Mouse (Mus musculus) midbrain, embryonic 16.5 days (tissue): ENCODE measurements around the gene Per1. TPM values are rescaled to one million over a fixed set of nuclear protein-coding genes. Genes with fewer than 3 reads are reported as not detected.

ENCODE experiments used
- ATAC-seq: fragments of 200-750 bp; cut with Nextera tagmentation; 2 replicates; pipeline ENCODE4 v1.8.0; 2017; ENCODE audit warnings: moderate TSS enrichment
- H3K27ac ChIP-seq: fragments of 300-500 bp; sonication (generic); 2 replicates; pipeline ENCODE4 v1.5.1; 2014; ENCODE audit warnings: mild to moderate bottlenecking, low read length, mixed read lengths
- H3K27me3 ChIP-seq: fragments of 300-500 bp; sonication (generic); 2 replicates; pipeline ENCODE4 v1.6.1; 2014; ENCODE audit warnings: low read depth, low read length, mixed read lengths; ENCODE audit not compliant: control insufficient read depth, insufficient read depth
- H3K36me3 ChIP-seq: fragments of 300-500 bp; sonication (generic); 2 replicates; pipeline ENCODE4 v1.6.1; 2014; ENCODE audit warnings: mild to moderate bottlenecking, low read length, moderate library complexity, mixed read lengths; ENCODE audit not compliant: control insufficient read depth, insufficient read depth
- H3K4me1 ChIP-seq: fragments of 300-500 bp; sonication (generic); 2 replicates; pipeline ENCODE4 v1.6.1; 2014; ENCODE audit warnings: mild to moderate bottlenecking, low read length, mixed read lengths; ENCODE audit not compliant: control insufficient read depth, insufficient read depth
- H3K4me2 ChIP-seq: fragments of 300-500 bp; sonication (generic); 2 replicates; pipeline ENCODE4 v1.6.1; 2014; ENCODE audit warnings: mild to moderate bottlenecking, low read length, mixed read lengths
- H3K4me3 ChIP-seq: fragments of 300-500 bp; sonication (generic); 2 replicates; pipeline ENCODE4 v1.5.1; 2014; ENCODE audit warnings: low read depth, mild to moderate bottlenecking, low read length, moderate library complexity, mixed read lengths
- H3K9ac ChIP-seq: fragments of 300-500 bp; sonication (generic); 2 replicates; pipeline ENCODE4 v1.6.1; 2014; ENCODE audit warnings: low read depth, low read length, mixed read lengths
- H3K9me3 ChIP-seq: fragments of 300-500 bp; sonication (generic); replicated peaks from 2 replicates; pipeline ENCODE4 v1.6.1; 2014; ENCODE audit warnings: mild to moderate bottlenecking, low read length, mixed read lengths; ENCODE audit not compliant: control insufficient read depth, poor library complexity, severe bottlenecking
- WGBS: fragments of 180-500 bp; shearing (Covaris S2); extraction: QIAGEN DNeasy Blood & Tissue Kit; methylation state at CpG from one replicate; pipeline ENCODE4 v1.1.7; 2014; 5-methylcytosine and 5-hydroxymethylcytosine counted together
- polyA plus RNA-seq: library from polyadenylated mRNA; unstranded; fragments of >200 nt; fragmentation: Nextera tagmentation; extraction: Ambion mirVana; gene quantifications from 2 replicates; pipeline ENCODE4 v1.2.1, GENCODE M21; 2015

The Per1 gene
- polyA plus RNA-seq, 1 experiment from 2014 or later = 12.4 TPM

DNA sequence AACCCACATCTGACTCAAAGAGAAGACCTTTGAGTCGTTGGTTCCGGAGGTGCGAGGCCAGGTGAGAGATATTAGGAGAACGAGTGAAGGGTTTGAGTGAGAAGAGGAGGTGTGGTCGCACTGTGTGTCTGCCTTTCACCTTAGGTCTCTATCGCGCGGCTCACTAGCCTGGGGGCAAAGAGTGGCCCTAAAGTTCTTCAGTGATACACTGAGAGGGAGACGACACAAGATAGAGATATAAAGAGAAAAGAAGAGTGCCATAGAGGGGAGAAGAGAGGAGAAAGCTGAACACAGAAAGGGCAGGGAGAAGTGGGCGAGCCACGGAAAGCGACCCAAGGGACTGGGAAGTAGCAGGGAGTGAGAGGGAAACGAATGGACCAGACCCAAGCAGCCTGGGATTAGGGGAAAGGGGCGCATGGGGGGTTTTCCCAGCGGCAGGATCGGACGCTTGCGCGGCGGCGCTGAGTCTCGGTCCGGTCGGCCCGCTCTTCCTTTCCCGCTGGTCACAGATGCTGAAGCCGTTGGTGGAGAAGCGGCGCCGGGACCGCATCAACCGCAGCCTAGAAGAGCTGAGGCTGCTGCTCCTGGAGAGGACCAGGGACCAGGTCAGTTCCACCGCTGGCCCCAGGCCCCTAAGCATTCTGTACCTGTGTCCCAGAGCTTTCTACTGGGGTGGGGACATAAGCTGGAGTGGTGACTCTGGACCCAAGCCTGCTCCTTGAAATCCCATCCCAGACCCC, 26.2 kb downstream of the Per1 start:
- peak overlapping the region; percentile 90 for H3K4me2 ChIP-seq
- H3K27ac ChIP-seq = no peak overlapping the region
- H3K9ac ChIP-seq = peak overlapping the region; percentile 74
- no peaks in the 10 kb centered on the region for H3K9me3 ChIP-seq
- WGBS = 1% methylated on average over 33 of the region's 33 CpGs
- peaks cover 30% of the 10 kb centered on the region for H3K4me1 ChIP-seq
- H3K36me3 ChIP-seq = no peaks in the 10 kb centered on the region
- peak overlapping the region; percentile 79 for H3K4me3 ChIP-seq
- no peak for ATAC-seq
- H3K27me3 ChIP-seq = peaks cover 4% of the 10 kb centered on the region; the same call in 1 of the 2 replicates

DNA sequence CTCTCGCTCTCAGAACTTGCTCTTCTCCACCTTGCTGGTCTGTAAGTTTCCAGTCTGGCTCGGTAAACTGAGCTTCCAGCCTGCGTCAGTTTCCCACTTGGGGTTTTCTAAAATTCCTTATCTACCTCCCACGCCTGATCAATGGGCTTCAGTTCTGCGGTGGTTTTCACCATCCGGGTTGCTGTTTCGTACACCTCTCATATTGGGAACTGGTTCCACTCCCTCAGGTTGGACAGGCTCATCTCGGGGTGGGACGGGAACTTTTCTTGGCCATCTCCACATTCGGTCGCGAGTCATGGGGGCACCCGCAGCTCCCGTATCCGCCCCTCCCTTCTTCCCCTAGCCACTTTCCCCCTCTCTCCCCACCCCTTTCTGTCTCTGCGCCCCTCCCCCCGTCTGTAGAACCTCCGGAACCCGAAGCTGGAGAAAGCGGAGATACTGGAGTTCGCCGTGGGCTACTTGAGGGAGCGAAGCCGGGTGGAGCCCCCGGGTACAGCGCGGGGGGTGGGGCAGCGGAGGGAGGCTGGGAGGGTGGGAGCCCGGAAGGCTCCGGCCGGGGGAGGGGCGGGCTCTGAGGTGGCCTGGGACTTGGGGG, 26.8 kb downstream of the Per1 start:
- Histone ChIP-seq H3K27me3 (peaks cover 4% of the 10 kb centered on the region; the same call in 1 of the 2 replicates), H3K9me3 (no peaks in the 10 kb centered on the region), H3K27ac (peak overlapping the region; percentile 81; the same call in 1 of the 2 replicates), H3K36me3 (no peaks in the 10 kb centered on the region), H3K4me1 (peaks cover 35% of the 10 kb centered on the region), H3K4me3 (peak overlapping the region; percentile 79), H3K4me2 (peak overlapping the region; percentile 90), H3K9ac (peak overlapping the region; percentile 74)
- ATAC-seq = no peak
- under 1% methylated on average over 29 of the region's 32 CpGs for WGBS

DNA sequence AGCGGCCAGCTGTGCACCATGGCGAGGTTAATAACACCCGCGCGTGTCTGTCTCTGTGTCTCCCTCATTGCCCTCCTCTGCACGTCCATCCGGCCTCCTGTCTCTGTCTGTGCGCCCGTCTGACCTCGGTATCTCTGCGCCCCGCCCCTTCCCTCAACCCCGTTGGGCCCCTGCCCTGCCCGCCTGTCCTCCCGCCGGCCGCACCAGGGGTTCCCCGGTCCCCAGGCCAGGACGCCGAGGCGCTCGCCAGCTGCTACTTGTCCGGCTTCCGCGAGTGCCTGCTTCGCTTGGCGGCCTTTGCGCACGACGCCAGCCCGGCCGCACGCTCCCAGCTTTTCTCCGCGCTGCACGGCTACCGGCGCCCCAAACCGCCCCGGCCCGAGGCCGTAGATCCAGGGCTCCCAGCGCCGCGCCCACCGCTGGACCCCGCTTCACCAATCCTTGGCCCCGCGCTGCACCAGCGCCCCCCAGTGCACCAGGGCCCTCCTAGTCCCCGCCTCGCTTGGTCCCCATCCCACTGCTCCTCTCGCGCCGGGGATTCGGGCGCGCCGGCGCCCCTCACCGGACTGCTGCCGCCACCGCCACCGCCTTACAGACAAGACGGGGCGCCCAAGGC, 27.4 kb downstream of the Per1 start, which contains the start of gene 9130213A22Rik:
TSS of gene 9130213A22Rik (minus strand) at position 254 of the 616 bp plus-strand sequence.
- Histone ChIP-seq H3K36me3 (no peaks in the 10 kb centered on the region), H3K4me3 (peak within 1 kb of the TSS; percentile 79), H3K27me3 (peaks cover 4% of the 10 kb centered on the region), H3K9me3 (no peaks in the 10 kb centered on the region), H3K27ac (peak within 1 kb of the TSS; percentile 81), H3K9ac (peak within 1 kb of the TSS; percentile 74), H3K4me1 (peaks cover 31% of the 10 kb centered on the region), H3K4me2 (peak within 1 kb of the TSS; percentile 90)
- ATAC-seq = peak; percentile 60
- under 1% methylated on average over 61 of the region's 66 CpGs for WGBS

DNA sequence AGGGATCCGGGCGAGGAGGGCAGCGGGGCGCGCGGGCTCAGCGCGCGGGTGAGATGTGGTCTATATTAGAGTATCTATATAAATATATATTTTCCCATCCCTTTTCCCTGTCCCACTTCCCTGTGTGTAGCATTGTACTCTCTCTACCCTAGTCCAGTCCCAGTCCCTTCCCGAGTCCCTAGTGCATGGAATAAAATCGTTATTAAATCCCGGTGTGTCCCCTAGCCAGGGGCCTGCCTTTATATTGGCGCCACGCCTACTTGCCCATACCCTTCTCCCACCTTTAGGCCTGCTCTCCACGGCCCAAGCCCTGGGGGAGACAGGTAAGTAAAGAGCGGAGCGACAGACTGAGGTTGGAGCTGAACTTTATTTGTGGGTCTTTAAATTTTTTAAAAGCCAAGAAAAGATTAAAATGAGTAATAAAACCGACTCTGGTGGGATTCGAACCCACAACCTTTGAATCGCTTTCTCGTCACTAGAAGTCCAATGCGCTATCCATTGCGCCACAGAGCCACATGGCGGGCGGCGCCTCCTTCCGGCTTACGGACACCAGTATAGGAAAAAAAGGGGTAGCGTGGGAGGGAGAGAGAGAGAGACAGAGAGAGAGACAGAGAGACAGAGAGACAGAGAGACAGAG, 28.2 kb downstream of the Per1 start:
- under 1% methylated on average over 29 of the region's 29 CpGs for WGBS
- Histone ChIP-seq H3K4me3 (peak overlapping the region; percentile 79), H3K9ac (peak overlapping the region; percentile 74), H3K36me3 (no peaks in the 10 kb centered on the region), H3K27me3 (peaks cover 4% of the 10 kb centered on the region), H3K4me2 (peak overlapping the region; percentile 90), H3K4me1 (peaks cover 31% of the 10 kb centered on the region), H3K9me3 (no peaks in the 10 kb centered on the region), H3K27ac (peak overlapping the region; percentile 81)
- peak; percentile 12 for ATAC-seq

- Histone ChIP-seq H3K9ac (peak overlapping the region; percentile 52), H3K36me3 (no peaks in the 10 kb centered on the region), H3K27ac (peak overlapping the region; percentile 77), H3K4me2 (peak overlapping the region; percentile 90), H3K9me3 (no peaks in the 10 kb centered on the region), H3K4me1 (peaks cover 27% of the 10 kb centered on the region), H3K27me3 (peaks cover 4% of the 10 kb centered on the region), H3K4me3 (peak overlapping the region; percentile 79)
- WGBS = under 1% methylated on average over 31 of the region's 31 CpGs
- peak; percentile 63 for ATAC-seq
Observed at GRCm38 (mm10) chr11:69123693-69124497, 28.9 kb downstream of the Per1 start.

DNA sequence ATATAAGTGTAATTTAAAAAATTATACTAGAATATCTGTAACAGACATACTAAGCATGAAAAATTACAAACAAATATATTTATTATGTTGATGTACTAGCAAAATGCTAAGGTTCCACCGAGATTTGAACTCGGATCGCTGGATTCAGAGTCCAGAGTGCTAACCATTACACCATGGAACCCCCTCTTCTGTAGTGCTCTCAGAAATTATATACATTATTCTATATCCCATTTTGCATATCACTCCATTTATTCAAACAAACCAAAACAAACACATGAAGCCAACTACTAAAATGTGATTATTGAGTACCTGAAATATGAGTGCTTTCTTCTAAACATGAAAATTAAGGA, 29.5 kb downstream of the Per1 start:
- Histone ChIP-seq H3K9ac (no peak overlapping the region), H3K4me3 (peak overlapping the region; percentile 79; the same call in 1 of the 2 replicates), H3K27ac (no peak overlapping the region), H3K4me2 (peak overlapping the region; percentile 90), H3K4me1 (peaks cover 23% of the 10 kb centered on the region), H3K27me3 (peaks cover 4% of the 10 kb centered on the region), H3K36me3 (no peaks in the 10 kb centered on the region), H3K9me3 (no peaks in the 10 kb centered on the region)
- ATAC-seq = peak; percentile 50
- WGBS = 0% methylated on average over 3 of the region's 3 CpGs

DNA sequence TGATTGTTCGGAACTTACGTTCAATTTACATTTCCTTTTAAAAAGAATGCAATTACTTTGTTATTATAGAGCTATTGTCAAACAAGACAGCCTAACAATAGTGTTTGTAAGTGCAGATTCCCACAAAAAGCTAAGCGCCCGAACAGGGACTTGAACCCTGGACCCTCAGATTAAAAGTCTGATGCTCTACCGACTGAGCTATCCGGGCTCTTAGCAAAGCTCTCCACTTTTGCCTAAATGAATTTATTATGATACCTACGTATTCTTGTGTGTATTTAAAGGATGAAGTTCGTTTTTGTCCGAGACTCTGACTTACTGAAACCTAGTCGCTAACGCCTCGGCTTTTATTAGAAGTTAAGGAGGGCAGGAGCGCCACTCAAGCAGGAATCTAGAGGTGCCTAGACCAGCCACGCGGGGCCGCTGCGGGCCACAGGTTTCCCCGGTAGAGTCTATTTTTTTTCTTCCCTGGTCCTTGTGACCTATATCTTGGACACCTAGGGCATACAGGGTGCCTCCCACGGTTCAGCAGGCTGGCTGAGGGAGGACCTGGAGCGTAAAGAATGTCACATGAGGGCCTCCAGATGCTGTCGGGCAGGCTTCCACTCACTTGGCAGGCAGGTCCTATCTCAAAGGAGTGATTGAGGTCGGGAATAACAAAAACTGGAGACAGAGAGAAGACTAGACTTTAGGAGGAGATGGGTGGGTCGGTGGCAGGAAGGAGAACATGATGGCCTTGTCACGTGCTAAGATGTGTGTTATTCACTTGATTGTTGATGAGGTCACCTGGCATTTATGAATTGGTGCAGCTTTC, 30.2 kb downstream of the Per1 start:
- Histone ChIP-seq H3K9ac (peak overlapping the region; percentile 64), H3K27me3 (peaks cover 3% of the 10 kb centered on the region), H3K4me1 (peaks cover 18% of the 10 kb centered on the region), H3K4me2 (peak overlapping the region; percentile 79), H3K36me3 (no peaks in the 10 kb centered on the region), H3K27ac (peak overlapping the region; percentile 83), H3K9me3 (no peaks in the 10 kb centered on the region), H3K4me3 (peak overlapping the region; percentile 64)
- peak; percentile 52 for ATAC-seq
- under 1% methylated on average over 24 of the region's 24 CpGs for WGBS

GRCm38 (mm10) chr11:69125852-69125918, 30.7 kb downstream of the Per1 start, which contains the start of gene Aloxe3:
Gene Aloxe3, plus strand, starts transcription at chr11:69125896.
- no peak for ATAC-seq
- Histone ChIP-seq H3K4me3 (peak within 1 kb of the TSS; percentile 64), H3K9me3 (no peaks in the 10 kb centered on the region), H3K9ac (peak within 1 kb of the TSS; percentile 64), H3K4me2 (peak within 1 kb of the TSS; percentile 79), H3K27ac (peak within 1 kb of the TSS; percentile 83), H3K36me3 (no peaks in the 10 kb centered on the region), H3K27me3 (no peaks in the 10 kb centered on the region; the same call in 1 of the 2 replicates), H3K4me1 (peaks cover 13% of the 10 kb centered on the region)
- WGBS = 1% methylated on average over 3 of the region's 3 CpGs
